Mouse (Mus musculus): ENCODE measurements around the gene Cux1. TPM values are rescaled to one million over a fixed set of nuclear protein-coding genes. Genes with fewer than 3 reads are reported as not detected.

Cux1 gene
- polyA plus RNA-seq, 1 experiment from 2014 or later, result 146 TPM

GRCm38 (mm10) chr5:136292971-136293418, 274.3 kb downstream of the Cux1 start:
- H3K36me3 ChIP-seq, result no peaks in the 10 kb centered on the region; the same call in 1 of the 2 replicates
- WGBS, result 46% methylated on average over 4 of the region's 4 CpGs
- no peak overlapping the region for H3K9ac ChIP-seq (replicated peaks)
- peaks cover 40% of the 10 kb centered on the region for H3K4me1 ChIP-seq
- ATAC-seq (replicated peaks), result peak; percentile 46; the same call in 1 of the 2 replicates
- peak overlapping the region; percentile 71 for H3K27ac ChIP-seq (replicated peaks)
- H3K4me2 ChIP-seq (replicated peaks), result no peak overlapping the region
- no peak overlapping the region for H3K4me3 ChIP-seq
- H3K9me3 ChIP-seq, result no peaks in the 10 kb centered on the region
- no peaks in the 10 kb centered on the region for H3K27me3 ChIP-seq

- Histone ChIP-seq H3K27ac (replicated peaks) (peak overlapping the region; percentile 71), H3K9me3 (no peaks in the 10 kb centered on the region), H3K27me3 (no peaks in the 10 kb centered on the region), H3K36me3 (no peaks in the 10 kb centered on the region; the same call in 1 of the 2 replicates), H3K4me3 (no peak overlapping the region), H3K4me1 (peaks cover 34% of the 10 kb centered on the region), H3K4me2 (replicated peaks) (no peak overlapping the region), H3K9ac (replicated peaks) (no peak overlapping the region)
- ATAC-seq (replicated peaks), result no peak
- WGBS, result 45% methylated on average over 2 of the region's 2 CpGs
These were observed 274.9 kb downstream of the Cux1 start for GRCm38 (mm10) chr5:136292361-136292760.

GRCm38 (mm10) chr5:136291562-136291961, 275.7 kb downstream of the Cux1 start:
- no peak overlapping the region for H3K4me3 ChIP-seq
- H3K27me3 ChIP-seq, result no peaks in the 10 kb centered on the region
- no peak overlapping the region for H3K4me2 ChIP-seq (replicated peaks)
- H3K4me1 ChIP-seq, result peaks cover 26% of the 10 kb centered on the region
- peak overlapping the region; percentile 71; the same call in 1 of the 2 replicates for H3K27ac ChIP-seq (replicated peaks)
- H3K9me3 ChIP-seq, result no peaks in the 10 kb centered on the region
- no peak overlapping the region for H3K9ac ChIP-seq (replicated peaks)
- WGBS, result 91% methylated on average over 2 of the region's 2 CpGs
- ATAC-seq (replicated peaks), result no peak
- H3K36me3 ChIP-seq, result peaks cover 2% of the 10 kb centered on the region; the same call in 1 of the 2 replicates

GRCm38 (mm10) chr5:136289776-136290175, 277.5 kb downstream of the Cux1 start:
- Histone ChIP-seq H3K9me3 (no peaks in the 10 kb centered on the region), H3K4me3 (no peak overlapping the region), H3K9ac (replicated peaks) (no peak overlapping the region), H3K36me3 (peaks cover 16% of the 10 kb centered on the region), H3K4me2 (replicated peaks) (no peak overlapping the region), H3K27ac (replicated peaks) (no peak overlapping the region), H3K27me3 (no peaks in the 10 kb centered on the region), H3K4me1 (peaks cover 19% of the 10 kb centered on the region)
- no peak for ATAC-seq (replicated peaks)
- WGBS, result 96% methylated on average over 3 of the region's 3 CpGs

- Histone ChIP-seq H3K4me3 (no peak overlapping the region), H3K4me1 (peaks cover 19% of the 10 kb centered on the region), H3K36me3 (peaks cover 25% of the 10 kb centered on the region), H3K27ac (replicated peaks) (no peak overlapping the region), H3K4me2 (replicated peaks) (no peak overlapping the region), H3K9ac (replicated peaks) (no peak overlapping the region), H3K27me3 (no peaks in the 10 kb centered on the region), H3K9me3 (no peaks in the 10 kb centered on the region)
- ATAC-seq (replicated peaks), result no peak
- WGBS, result 82% methylated on average over 6 of the region's 6 CpGs
These were observed 278.8 kb downstream of the Cux1 start for GRCm38 (mm10) chr5:136288351-136289081.

- Histone ChIP-seq H3K27me3 (no peaks in the 10 kb centered on the region), H3K27ac (replicated peaks) (no peak overlapping the region), H3K4me2 (replicated peaks) (no peak overlapping the region), H3K4me1 (peaks cover 4% of the 10 kb centered on the region; the same call in 1 of the 2 replicates), H3K9ac (replicated peaks) (no peak overlapping the region), H3K9me3 (no peaks in the 10 kb centered on the region), H3K4me3 (no peak overlapping the region), H3K36me3 (peaks cover 39% of the 10 kb centered on the region)
- 94% methylated on average over 6 of the region's 6 CpGs for WGBS
- no peak for ATAC-seq (replicated peaks)
These were observed 280.7 kb downstream of the Cux1 start for GRCm38 (mm10) chr5:136286566-136286965.

GRCm38 (mm10) chr5:136285106-136285505, 282.2 kb downstream of the Cux1 start:
- H3K4me1 ChIP-seq, result no peaks in the 10 kb centered on the region
- no peak for ATAC-seq (replicated peaks)
- H3K9me3 ChIP-seq, result no peaks in the 10 kb centered on the region
- WGBS, result 81% methylated on average over 7 of the region's 7 CpGs
- peaks cover 44% of the 10 kb centered on the region for H3K36me3 ChIP-seq
- no peak overlapping the region for H3K9ac ChIP-seq (replicated peaks)
- no peak overlapping the region for H3K4me3 ChIP-seq
- H3K27ac ChIP-seq (replicated peaks), result no peak overlapping the region
- H3K4me2 ChIP-seq (replicated peaks), result no peak overlapping the region
- H3K27me3 ChIP-seq, result no peaks in the 10 kb centered on the region

- Histone ChIP-seq H3K36me3 (peaks cover 77% of the 10 kb centered on the region), H3K27me3 (no peaks in the 10 kb centered on the region)
- no peak for ATAC-seq (replicated peaks)
These were observed 285.9 kb downstream of the Cux1 start for GRCm38 (mm10) chr5:136281351-136281750.

GRCm38 (mm10) chr5:136274739-136275138, 292.6 kb downstream of the Cux1 start:
- H3K4me2 ChIP-seq (replicated peaks), result no peak overlapping the region
- 93% methylated on average over 43 of the region's 43 CpGs for WGBS
- ATAC-seq (replicated peaks), result no peak

More at GRCm38 (mm10) chr5:136281351-136281750, 285.9 kb downstream of the Cux1 start:
- 57% methylated on average over 6 of the region's 6 CpGs for WGBS
- H3K4me2 ChIP-seq (replicated peaks), result no peak overlapping the region
- H3K4me3 ChIP-seq, result no peak overlapping the region
- H3K27ac ChIP-seq (replicated peaks), result no peak overlapping the region
- no peaks in the 10 kb centered on the region for H3K9me3 ChIP-seq
- H3K9ac ChIP-seq (replicated peaks), result no peak overlapping the region
- no peaks in the 10 kb centered on the region for H3K4me1 ChIP-seq

GRCm38 (mm10) chr5:136269937-136270336, 297.4 kb downstream of the Cux1 start:
- Histone ChIP-seq H3K36me3 (peaks cover 19% of the 10 kb centered on the region), H3K27ac (replicated peaks) (no peak overlapping the region), H3K9ac (replicated peaks) (no peak overlapping the region), H3K9me3 (no peaks in the 10 kb centered on the region), H3K4me2 (replicated peaks) (no peak overlapping the region), H3K27me3 (no peaks in the 10 kb centered on the region), H3K4me1 (no peaks in the 10 kb centered on the region), H3K4me3 (no peak overlapping the region)
- ATAC-seq (replicated peaks), result no peak
- WGBS, result 76% methylated on average over 4 of the region's 4 CpGs

More at GRCm38 (mm10) chr5:136274739-136275138, 292.6 kb downstream of the Cux1 start:
- Histone ChIP-seq H3K9ac (replicated peaks) (no peak overlapping the region), H3K27me3 (no peaks in the 10 kb centered on the region), H3K4me1 (no peaks in the 10 kb centered on the region), H3K27ac (replicated peaks) (no peak overlapping the region), H3K4me3 (no peak overlapping the region), H3K36me3 (peaks cover 67% of the 10 kb centered on the region), H3K9me3 (no peaks in the 10 kb centered on the region)

GRCm38 (mm10) chr5:136266077-136266476, 301.2 kb downstream of the Cux1 start:
- no peak for ATAC-seq (replicated peaks)
- Histone ChIP-seq H3K4me2 (replicated peaks) (no peak overlapping the region), H3K36me3 (no peaks in the 10 kb centered on the region), H3K9ac (replicated peaks) (no peak overlapping the region), H3K9me3 (no peaks in the 10 kb centered on the region), H3K4me3 (no peak overlapping the region), H3K4me1 (no peaks in the 10 kb centered on the region), H3K27ac (replicated peaks) (no peak overlapping the region), H3K27me3 (no peaks in the 10 kb centered on the region)
- WGBS, result 84% methylated on average over 7 of the region's 7 CpGs

GRCm38 (mm10) chr5:136263342-136263741, 303.9 kb downstream of the Cux1 start:
- Histone ChIP-seq H3K9me3 (no peaks in the 10 kb centered on the region), H3K4me2 (replicated peaks) (no peak overlapping the region), H3K27me3 (no peaks in the 10 kb centered on the region), H3K27ac (replicated peaks) (no peak overlapping the region), H3K36me3 (no peaks in the 10 kb centered on the region), H3K9ac (replicated peaks) (no peak overlapping the region), H3K4me1 (no peaks in the 10 kb centered on the region), H3K4me3 (no peak overlapping the region)
- ATAC-seq (replicated peaks), result no peak
- 75% methylated on average over 4 of the region's 4 CpGs for WGBS
